Mouse (Mus musculus) midbrain, embryonic 14.5 days (tissue): ENCODE data around the gene Rsg1. TPM values are rescaled to one million over a fixed set of nuclear protein-coding genes. Genes with fewer than 3 reads are reported as not detected.

Experiments used
- ATAC-seq: fragments of 200-750 bp; cut with Nextera tagmentation; 2 replicates; pipeline ENCODE4 v1.8.0; 2017; ENCODE audit warnings: moderate number of reproducible peaks, moderate library complexity; ENCODE audit not compliant: low FRiP score, low TSS enrichment
- DNase-seq: peaks from one replicate; pipeline ENCODE4 v3.0.0-alpha.2; 2015
- H3K27ac ChIP-seq: fragments of 300-500 bp; sonication (generic); replicated peaks from 2 replicates; pipeline ENCODE4 v1.5.1; 2014; ENCODE audit warnings: mild to moderate bottlenecking, low read depth, low read length, moderate library complexity
- H3K27me3 ChIP-seq: fragments of 300-500 bp; sonication (generic); 2 replicates; pipeline ENCODE4 v1.6.1; 2014; ENCODE audit warnings: low read length, control low read depth, mixed read lengths; ENCODE audit not compliant: control insufficient read depth, insufficient read depth
- H3K36me3 ChIP-seq: fragments of 300-500 bp; sonication (generic); 2 replicates; pipeline ENCODE4 v1.6.1; 2014; ENCODE audit warnings: low read length, control low read depth; ENCODE audit not compliant: control insufficient read depth, insufficient read depth
- H3K4me1 ChIP-seq: fragments of 300-500 bp; sonication (generic); 2 replicates; pipeline ENCODE4 v1.6.1; 2014; ENCODE audit warnings: mild to moderate bottlenecking, antibody characterized with exemption, low read length, control low read depth; ENCODE audit not compliant: control insufficient read depth, insufficient read depth
- H3K4me2 ChIP-seq: fragments of 300-500 bp; sonication (generic); 2 replicates; pipeline ENCODE4 v1.6.1; 2014; ENCODE audit warnings: mild to moderate bottlenecking, low read length, moderate library complexity
- H3K4me3 ChIP-seq: fragments of 300-500 bp; sonication (generic); replicated peaks from 2 replicates; pipeline ENCODE4 v1.5.1; 2014; ENCODE audit warnings: low read depth, low read length
- H3K9ac ChIP-seq: fragments of 300-500 bp; sonication (generic); replicated peaks from 2 replicates; pipeline ENCODE4 v1.6.1; 2014; ENCODE audit warnings: mild to moderate bottlenecking, low read length, moderate library complexity
- H3K9me3 ChIP-seq: fragments of 300-500 bp; sonication (generic); 2 replicates; pipeline ENCODE4 v1.6.1; 2016; ENCODE audit warnings: low read length, control low read depth, mixed read lengths; ENCODE audit not compliant: control insufficient read depth
- WGBS: fragments of 180-500 bp; shearing (Covaris S2); extraction: QIAGEN DNeasy Blood & Tissue Kit; methylation state at CpG from one replicate; pipeline ENCODE4 v1.1.7; 2014; 5-methylcytosine and 5-hydroxymethylcytosine counted together
- polyA plus RNA-seq: library from polyadenylated mRNA; unstranded; fragments of >200 nt; fragmentation: Nextera tagmentation; extraction: Ambion mirVana; gene quantifications from 2 replicates; pipeline ENCODE4 v1.2.1, GENCODE M21; 2014

The Rsg1 gene
- polyA plus RNA-seq, 1 experiment from 2014 or later = 5.7 TPM

DNA sequence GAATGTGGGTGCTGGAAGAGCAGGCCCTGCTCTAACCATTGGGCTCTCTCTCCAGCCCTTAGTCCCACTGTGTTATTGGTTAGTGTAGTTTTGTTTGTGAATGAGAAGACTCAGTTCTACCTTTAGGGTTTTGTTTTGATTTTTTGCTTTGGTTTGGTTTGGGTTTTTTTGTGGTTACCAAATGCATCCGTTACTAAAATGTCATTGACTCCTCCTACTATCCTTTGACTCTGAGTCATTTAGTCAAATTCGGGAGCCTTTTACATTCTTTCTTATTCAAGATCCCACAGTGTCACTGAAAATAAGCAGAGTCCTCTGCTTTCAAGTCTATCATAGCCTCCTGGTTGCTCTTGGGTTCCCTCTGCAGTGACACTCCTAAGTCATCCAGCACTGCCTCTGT is 29.8 kb upstream of the Rsg1 start:
- no peaks in the 10 kb centered on the region for H3K27me3 ChIP-seq
- H3K4me3 ChIP-seq = no peak overlapping the region
- peaks cover 4% of the 10 kb centered on the region; the same call in 1 of the 2 replicates for H3K4me1 ChIP-seq
- H3K9ac ChIP-seq = no peak overlapping the region
- no peak overlapping the region for H3K4me2 ChIP-seq
- whole genome bisulfite sequencing = 96% methylated on average over 2 of the region's 2 CpGs
- H3K9me3 ChIP-seq = no peaks in the 10 kb centered on the region
- DNase-seq = no peak
- H3K36me3 ChIP-seq = peaks cover 24% of the 10 kb centered on the region
- no peak overlapping the region for H3K27ac ChIP-seq
- ATAC-seq = no peak

DNA sequence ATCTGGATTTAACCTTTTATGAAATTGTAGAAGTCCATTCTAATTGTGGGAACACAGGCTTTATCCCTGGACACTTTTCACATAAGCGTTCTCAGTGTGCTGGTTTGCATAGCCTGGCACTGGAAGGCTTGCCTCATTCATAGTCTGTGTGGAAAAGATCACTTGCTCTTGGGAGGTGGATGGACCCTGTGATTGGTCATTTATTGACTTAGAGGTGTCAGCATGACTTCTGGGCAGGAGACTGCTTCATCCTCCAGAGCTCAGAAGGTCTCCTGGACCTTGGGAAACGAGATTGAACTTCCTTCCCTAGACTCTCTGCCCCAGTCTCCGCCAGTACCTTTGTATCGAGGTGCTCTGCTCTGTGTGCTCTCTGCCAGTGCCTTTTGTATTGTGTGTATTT is 29.3 kb upstream of the Rsg1 start:
- no peak overlapping the region for H3K9ac ChIP-seq
- H3K4me2 ChIP-seq = no peak overlapping the region

DNA sequence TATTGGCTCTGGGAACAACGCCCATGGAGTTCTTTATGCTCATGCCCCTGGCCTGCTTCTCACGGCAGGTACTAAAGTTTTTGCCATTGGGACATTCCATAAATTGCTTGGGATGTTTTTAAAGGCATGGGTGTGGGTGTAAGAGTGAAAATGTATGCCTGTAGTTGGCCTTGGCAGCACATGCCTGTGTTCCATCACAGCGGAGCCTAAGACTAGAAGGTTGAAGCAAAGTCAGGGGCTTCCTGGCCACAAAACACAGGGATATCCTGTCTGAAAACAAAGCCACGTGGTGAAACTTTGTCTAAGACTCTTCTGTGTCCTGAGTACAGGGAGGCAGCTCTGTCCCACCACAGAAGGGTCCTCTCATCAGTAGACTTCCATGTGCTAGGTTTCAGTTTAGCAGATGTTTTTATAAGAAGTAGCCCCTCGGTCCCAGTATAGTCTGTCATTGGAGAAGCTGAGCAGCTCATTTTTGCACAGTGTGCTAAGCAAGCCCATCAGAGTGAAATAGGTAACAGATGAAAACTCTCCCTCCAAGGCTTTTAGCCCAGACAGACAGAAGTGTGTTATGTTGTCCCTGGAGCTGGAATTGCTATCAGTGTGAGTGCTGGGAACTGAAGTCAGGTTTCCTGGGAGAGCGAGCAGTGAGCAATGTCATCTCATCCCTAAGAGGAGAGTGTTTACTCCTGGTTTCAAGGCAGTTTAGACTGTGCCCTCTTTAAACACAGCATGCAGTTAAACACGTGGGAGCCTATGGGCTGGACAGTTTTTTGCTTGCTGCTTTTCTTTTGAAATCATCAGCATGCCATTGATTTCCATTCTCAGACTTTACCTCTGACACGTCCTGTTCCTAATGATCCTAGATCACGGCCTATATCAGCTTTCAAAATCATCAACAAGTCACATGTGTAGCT is 26.6 kb upstream of the Rsg1 start:
- no peaks in the 10 kb centered on the region for H3K9me3 ChIP-seq
- H3K36me3 ChIP-seq = peaks cover 23% of the 10 kb centered on the region
- no peaks in the 10 kb centered on the region for H3K27me3 ChIP-seq
- ATAC-seq (no peak), DNase-seq (no peak)
- H3K4me1 ChIP-seq = no peaks in the 10 kb centered on the region
- no peak overlapping the region for H3K4me3 ChIP-seq
- H3K9ac ChIP-seq = no peak overlapping the region
- whole genome bisulfite sequencing = 83% methylated on average over 9 of the region's 9 CpGs
- no peak overlapping the region for H3K4me2 ChIP-seq
- H3K27ac ChIP-seq = no peak overlapping the region

More for the DNA sequence above, 29.3 kb upstream of the Rsg1 start:
- Histone ChIP-seq H3K4me1 (no peaks in the 10 kb centered on the region), H3K9me3 (no peaks in the 10 kb centered on the region), H3K4me3 (no peak overlapping the region), H3K27me3 (no peaks in the 10 kb centered on the region), H3K36me3 (peaks cover 24% of the 10 kb centered on the region), H3K27ac (no peak overlapping the region)
- DNase-seq = no peak
- ATAC-seq = no peak
- 96% methylated on average over 4 of the region's 4 CpGs for WGBS

DNA sequence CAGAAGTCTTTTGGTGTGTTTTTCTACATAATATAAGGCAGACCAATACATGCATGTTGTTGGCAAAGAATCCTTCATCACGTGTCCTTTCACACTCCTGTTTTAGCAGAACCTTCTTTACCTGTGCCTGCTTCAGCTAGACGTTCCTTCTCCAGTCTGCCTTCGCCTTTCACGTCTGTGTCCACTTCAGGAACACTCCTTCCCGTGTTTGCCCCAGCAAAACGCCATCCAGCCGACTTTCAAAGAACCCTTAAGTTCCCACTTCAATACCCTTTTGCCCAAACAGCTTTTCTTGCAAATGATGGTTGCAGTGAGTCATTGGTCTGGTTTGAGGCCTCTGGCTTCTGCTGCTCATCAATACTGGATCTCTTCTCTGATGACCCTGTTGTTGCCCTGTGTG is 22.5 kb upstream of the Rsg1 start:
- Histone ChIP-seq H3K27me3 (no peaks in the 10 kb centered on the region), H3K9ac (no peak overlapping the region), H3K27ac (no peak overlapping the region), H3K9me3 (no peaks in the 10 kb centered on the region), H3K36me3 (peaks cover 32% of the 10 kb centered on the region), H3K4me2 (no peak overlapping the region), H3K4me1 (no peaks in the 10 kb centered on the region), H3K4me3 (no peak overlapping the region)
- WGBS = 95% methylated on average over 7 of the region's 7 CpGs
- DNase-seq = no peak
- ATAC-seq = no peak

DNA sequence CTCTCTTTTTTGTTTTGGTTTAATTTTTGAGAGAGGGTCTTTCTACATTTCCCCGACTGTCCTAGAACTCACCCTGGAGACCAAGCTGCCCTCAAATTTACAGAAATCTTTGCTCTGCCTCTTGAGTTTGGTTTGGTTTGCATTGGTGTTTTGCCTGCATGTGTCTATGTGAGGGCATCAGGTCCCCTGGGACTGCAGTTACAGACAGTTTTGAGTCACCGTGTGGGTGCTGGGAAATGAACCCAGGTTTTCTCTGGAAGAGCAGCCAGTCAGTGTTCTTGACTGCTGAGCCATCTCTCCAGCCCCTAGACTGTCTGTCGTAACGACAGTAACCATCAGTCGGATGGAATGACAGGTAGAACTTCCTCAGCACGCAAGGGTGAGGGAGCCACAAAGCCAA is 19.2 kb upstream of the Rsg1 start:
- no peak for DNase-seq
- Histone ChIP-seq H3K4me1 (no peaks in the 10 kb centered on the region), H3K4me2 (no peak overlapping the region), H3K27ac (no peak overlapping the region), H3K4me3 (no peak overlapping the region), H3K9ac (no peak overlapping the region), H3K36me3 (peaks cover 57% of the 10 kb centered on the region), H3K27me3 (no peaks in the 10 kb centered on the region), H3K9me3 (no peaks in the 10 kb centered on the region)
- no peak for ATAC-seq
- WGBS = 93% methylated on average over 6 of the region's 6 CpGs

DNA sequence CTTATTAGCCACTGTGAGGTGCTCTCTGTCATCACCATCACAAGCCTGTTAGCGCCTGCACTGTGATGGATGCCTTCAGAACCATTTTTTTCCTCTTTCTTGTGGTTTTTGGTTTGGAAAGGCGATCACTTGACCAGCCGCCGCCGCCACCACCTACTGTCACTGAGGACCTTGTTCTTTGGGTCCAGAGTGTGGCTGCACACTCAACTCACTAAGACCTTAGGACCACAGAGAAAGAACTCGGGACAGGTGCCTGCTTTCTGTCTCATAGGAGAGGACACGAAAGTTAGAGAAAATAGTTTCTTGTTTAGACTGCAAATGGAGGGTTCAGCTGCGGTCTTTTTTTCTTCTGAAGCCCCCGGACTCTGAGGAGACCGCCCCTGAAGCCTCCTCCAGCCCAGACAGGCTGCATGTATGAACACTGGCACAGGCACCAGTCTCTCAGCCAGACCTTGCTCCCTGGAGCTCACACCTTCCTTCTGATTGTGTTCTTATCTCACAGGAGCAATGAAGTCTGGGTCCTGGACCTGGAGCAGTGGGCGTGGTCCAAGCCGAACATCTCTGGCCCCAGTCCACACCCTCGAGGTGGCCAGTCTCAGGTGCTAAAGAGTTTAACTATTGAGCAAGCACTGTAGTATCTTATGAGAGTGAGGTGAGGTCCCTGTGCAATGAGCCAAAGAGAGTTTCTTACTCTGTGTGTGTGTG is 16.6 kb upstream of the Rsg1 start:
- WGBS = 98% methylated on average over 13 of the region's 13 CpGs
- Histone ChIP-seq H3K4me3 (no peak overlapping the region), H3K36me3 (peaks cover 72% of the 10 kb centered on the region), H3K4me1 (no peaks in the 10 kb centered on the region), H3K9me3 (no peaks in the 10 kb centered on the region), H3K27ac (no peak overlapping the region), H3K4me2 (no peak overlapping the region), H3K9ac (no peak overlapping the region), H3K27me3 (no peaks in the 10 kb centered on the region)
- DNase-seq = no peak
- no peak for ATAC-seq

DNA sequence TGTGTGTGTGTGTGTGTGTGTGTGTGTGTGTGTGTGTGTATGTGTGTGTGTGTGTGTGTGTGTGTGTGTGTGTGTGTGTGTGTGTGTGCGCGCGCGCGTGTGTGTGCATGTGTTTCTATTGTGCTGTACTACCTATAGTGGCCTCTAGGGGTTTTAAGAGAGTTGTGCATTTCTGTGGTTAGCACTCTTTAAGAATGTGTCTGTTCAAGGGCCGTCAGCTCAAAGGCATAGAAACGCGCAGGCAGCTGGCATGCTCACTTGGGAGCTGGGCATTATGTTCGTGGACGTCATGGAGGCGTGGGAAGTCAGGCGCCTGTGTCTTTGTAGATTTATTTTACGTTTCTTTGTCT is 16.1 kb upstream of the Rsg1 start:
- 91% methylated on average over 13 of the region's 13 CpGs for WGBS
- no peak for ATAC-seq
- no peak for DNase-seq

DNA sequence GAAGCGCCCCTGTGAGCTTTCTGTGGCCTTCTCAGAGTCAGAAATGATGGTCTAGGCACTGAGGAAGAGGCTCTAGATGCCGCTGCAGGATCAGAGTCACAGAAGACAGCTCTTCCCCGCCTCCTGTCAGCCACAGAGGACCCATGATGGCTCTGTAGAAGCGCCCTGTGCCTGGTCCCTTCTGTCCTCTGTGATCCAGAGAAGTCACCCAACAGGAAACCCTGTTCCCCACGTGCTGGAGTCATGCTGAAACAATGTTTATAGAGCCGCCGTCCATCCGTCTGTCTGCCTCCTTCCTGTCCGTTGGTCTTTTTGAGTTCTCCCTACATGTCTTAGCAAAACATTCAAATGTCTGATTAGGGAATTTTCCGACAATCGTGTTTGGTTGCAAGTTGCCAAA is 12.8 kb upstream of the Rsg1 start:
- no peak overlapping the region for H3K9ac ChIP-seq
- no peak overlapping the region for H3K4me2 ChIP-seq
- no peak overlapping the region for H3K4me3 ChIP-seq
- no peaks in the 10 kb centered on the region for H3K27me3 ChIP-seq
- DNase-seq (no peak), ATAC-seq (no peak)
- no peak overlapping the region for H3K27ac ChIP-seq
- peaks cover 69% of the 10 kb centered on the region for H3K36me3 ChIP-seq
- H3K9me3 ChIP-seq = no peaks in the 10 kb centered on the region
- 88% methylated on average over 11 of the region's 11 CpGs for WGBS
- H3K4me1 ChIP-seq = no peaks in the 10 kb centered on the region

More for the DNA sequence above, 16.1 kb upstream of the Rsg1 start:
- H3K9me3 ChIP-seq = no peaks in the 10 kb centered on the region
- H3K4me2 ChIP-seq = no peak overlapping the region
- no peaks in the 10 kb centered on the region for H3K4me1 ChIP-seq
- H3K9ac ChIP-seq = no peak overlapping the region
- H3K4me3 ChIP-seq = no peak overlapping the region
- no peaks in the 10 kb centered on the region for H3K27me3 ChIP-seq
- H3K36me3 ChIP-seq = peaks cover 76% of the 10 kb centered on the region
- no peak overlapping the region for H3K27ac ChIP-seq

DNA sequence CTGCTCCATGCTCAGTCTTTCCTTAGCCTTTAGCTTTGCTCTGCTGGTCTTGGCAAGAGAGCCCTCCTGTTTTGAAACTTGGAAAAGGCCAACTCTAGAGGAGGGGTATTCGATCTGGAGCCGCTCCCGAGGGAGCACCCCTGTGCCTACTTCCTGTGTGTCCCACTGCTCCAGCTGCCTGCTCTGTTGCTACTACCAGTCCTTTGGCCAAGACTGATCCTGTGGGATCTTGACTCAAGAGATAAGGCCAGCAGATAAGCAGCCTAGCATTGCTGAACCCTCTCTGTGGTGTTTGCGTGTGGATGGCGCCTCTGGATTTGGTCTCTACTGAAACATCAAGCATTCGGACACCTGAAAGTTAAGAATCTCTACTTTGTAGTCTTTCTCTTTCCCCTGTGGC is 11.6 kb upstream of the Rsg1 start:
- no peak for ATAC-seq
- Histone ChIP-seq H3K9me3 (no peaks in the 10 kb centered on the region), H3K27me3 (no peaks in the 10 kb centered on the region), H3K4me3 (no peak overlapping the region), H3K27ac (no peak overlapping the region), H3K9ac (no peak overlapping the region), H3K4me2 (no peak overlapping the region), H3K4me1 (no peaks in the 10 kb centered on the region), H3K36me3 (peaks cover 56% of the 10 kb centered on the region)
- WGBS = 94% methylated on average over 6 of the region's 6 CpGs
- DNase-seq = no peak
